Mouse (Mus musculus) left cerebral cortex, adult 11 months (tissue): Measurements from ENCODE around the gene Cd101.

Experiments used
- DNase-seq: peaks from one replicate; pipeline ENCODE4 v3.0.0; 2022; ENCODE audit warnings: low spot score

Gene Cd101

DNA sequence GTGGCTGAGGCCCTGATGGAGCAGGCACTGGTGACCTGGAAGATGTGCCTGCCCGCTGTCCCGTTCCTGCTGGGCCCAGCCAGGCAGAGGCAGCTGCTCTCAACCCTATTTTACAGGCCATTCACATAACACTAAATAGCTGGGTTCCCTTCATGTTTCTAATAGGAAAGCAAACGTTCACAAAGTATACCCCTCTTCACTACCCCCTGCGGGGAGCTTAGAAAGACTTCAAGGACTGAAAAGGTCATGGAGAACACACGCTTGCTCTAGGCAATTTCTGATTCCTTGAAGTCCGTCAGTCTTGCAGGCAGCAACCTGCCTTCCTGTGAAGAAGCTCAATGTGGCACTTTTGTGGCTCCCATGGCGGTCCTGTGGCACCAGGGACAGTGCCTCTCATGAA lies 12.6 kb upstream of the Cd101 start:
- DNase-seq = no peak

DNA sequence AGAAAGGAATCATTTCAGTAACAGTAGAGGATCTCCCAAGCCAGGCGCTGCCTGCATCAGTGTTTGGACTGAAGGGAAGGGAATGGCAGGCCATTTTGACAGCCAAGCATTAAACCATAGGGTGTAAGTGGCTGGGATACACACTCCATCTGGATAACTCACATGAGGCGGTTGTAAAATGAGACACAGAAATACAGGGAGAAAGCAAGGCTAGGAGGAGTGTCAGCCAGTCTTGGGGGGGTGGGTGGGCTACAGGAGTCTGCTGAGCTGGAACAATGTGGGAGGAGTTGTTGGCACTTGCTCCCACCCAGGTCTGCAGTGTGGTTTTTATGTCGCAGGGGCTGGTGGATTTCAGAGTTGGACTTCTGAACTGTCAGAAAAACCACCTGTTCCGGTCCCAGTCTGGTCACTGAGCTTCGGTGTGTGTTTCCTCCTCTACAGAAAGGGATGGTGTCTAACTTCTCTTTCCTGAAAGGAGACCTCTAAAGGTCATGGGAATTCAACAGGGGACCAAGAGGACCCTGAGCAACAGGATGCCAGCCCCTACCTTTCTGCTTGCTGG lies 8.7 kb upstream of the Cd101 start:
- DNase-seq = no peak

DNA sequence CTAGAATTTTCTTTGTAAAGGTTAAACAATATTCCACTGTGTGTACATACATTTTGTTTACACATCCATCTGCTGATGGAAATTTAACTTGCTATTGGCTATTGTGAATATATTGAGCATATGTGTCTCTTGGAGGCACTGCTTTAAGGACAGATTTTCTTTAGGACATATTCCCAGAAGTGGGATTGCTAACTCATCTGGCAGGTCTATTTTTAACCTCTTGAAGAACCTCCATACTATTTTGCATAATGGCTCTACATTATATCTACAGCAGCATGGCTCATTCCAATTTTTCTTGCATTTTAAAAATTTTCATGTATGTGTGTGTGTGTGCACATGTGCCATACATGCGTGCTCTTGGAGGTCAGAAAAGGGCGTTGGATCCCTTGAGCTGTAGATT lies 6.6 kb upstream of the Cd101 start:
- no peak for DNase-seq

DNA sequence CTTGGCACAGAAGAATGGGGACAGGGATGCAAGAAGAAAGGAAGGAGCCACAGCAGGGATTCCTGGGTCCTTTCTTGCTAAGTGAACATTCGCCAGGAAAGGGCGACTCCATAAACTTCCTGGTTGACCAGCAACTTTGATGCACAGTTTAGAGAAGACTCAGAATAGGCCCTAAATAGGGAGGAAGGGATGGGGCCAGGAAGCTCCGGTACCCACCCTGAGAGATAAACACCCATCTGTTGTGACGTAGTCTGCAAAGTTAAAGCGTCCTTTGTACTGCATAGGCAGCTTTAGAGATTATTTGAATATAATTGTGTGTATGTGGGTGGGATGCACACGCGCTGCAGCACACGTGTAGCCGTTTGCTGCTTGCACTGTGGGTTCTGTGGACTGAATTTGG lies 5.2 kb upstream of the Cd101 start:
- DNase-seq = no peak

DNA sequence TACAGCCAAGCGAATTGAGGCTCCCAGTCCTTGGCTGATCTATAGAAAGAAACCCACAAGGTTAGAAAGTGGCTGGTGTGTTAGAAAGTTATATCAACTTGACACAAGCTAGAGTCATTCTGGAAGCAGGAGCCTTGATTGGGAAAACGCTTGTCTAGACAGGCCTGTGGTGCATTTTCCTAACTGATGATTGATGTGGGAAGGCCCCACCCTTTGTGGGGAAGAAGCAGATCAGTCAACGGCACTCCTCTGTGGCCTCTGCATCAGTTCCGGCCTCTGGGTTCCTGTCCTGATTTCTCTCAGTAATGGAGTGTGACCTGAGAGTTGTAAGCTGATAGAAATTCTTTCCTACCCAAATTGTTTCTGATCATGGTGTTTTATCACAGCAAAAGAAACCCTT lies 4.3 kb upstream of the Cd101 start:
- no peak for DNase-seq

DNA sequence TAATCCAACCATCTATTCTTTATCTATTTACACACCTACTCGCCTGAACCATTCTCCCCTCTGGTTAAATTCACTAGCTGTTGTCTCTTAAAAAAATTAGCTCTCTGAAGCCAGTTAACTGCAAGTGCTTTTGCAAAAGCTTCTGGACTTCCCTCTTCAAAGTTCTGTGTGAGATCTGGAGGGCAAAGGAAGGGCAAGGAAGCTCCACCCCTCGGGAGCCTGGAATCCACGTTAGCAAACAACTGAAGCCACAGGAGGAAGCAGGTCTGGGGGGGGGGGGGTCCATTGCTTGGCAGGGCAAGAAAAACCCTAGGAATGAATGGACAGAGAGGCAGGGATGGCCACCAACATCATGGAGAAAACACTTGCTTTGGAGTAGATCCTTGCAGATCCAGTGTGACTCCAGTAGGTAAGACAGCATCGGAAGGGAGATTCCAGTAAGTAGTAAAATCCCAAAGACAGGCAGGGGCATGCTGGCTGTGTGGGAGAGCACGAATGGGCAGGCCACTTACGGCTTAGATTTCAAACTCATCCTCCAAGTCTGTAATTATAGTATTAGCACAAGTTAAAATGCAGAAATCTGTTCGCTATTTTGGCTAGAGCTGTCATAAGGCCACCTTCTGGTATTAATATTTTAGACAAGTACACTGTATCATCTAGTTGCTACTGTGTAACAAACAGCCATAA lies 2.2 kb upstream of the Cd101 start:
- no peak for DNase-seq

DNA sequence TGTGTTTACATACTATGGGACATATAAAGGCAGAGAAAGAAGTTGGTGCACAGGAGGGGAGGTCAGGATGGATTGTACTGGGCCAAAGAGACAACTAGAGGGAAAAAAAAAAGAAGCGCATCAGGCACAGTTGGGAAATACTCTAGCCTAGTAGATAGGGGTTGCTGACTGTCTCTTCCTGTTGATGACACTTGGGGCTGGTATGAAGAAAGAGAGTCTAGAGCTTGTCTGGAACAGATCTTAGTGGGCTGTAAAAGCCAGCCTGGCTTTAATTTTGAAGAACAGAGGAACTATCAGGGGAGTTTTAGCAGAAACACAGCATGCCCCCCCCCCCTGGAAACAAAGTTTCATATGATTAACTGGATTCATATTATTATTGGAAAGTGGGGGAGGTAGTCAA lies 1.3 kb upstream of the Cd101 start:
- no peak for DNase-seq

DNA sequence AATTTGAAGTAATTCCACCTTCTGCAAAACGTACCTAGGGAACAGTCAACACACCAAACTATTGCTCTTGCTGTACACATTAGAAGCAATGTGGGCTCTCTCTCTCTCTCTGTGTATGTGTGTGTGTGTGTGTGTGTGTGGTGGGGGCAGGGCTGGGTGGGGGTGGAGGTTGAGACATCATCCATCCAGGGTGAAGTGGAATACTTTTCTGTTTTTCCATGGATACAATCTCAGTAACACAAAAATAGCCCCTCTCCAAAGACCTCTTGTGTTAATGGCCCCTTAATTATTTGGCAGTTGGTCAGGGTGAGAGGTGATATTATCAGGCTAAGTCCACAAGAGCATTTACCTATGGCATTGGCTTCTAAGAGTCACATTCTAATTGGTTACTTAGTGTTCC lies 2.6 kb downstream of the Cd101 start:
- DNase-seq = no peak

DNA sequence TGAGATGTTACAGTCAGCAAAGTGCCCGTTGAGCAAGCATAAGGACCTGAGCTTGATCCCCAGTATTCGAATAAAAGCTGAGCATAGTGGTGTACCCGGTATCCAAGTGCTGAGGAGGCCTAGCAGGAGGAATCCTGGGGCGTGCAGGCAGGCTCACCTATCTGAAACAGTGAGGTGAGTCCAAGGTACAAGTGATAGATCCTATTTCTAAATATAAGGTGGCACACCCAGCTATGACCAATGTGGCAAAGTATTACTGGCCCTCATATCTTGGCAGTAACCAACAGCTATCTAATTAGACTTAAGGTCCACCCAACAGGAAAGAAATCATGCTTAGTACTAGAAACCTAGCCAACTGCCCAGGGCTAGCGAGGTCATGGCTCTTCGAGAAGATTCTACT lies 6.4 kb downstream of the Cd101 start:
- no peak for DNase-seq

DNA sequence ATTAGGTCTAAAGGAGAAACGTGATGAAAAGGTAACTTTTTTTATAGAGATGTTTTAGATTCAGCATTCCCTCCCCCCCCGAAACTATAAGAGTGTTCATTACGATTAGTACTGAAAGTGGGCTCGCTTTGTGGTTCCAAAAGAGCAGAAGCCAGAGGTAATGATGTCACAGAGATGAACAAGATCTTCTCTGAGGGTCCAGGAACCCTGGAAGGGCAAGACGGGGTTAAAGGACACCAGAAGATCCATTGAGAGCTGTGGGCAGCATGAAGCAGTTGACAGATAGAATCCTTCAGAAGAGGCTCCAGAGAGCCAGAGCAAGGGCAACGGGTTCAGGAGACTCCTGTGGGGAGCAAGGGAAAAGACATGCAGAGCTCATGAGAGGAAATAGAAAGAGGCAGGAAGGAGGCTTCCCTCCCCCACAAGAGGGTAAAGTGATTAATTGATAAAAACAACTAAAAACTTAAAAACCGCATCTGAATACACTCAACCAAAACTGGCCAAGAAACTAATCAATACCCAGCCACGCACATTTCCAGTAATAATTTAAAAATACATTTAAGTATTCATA lies 7.8 kb downstream of the Cd101 start:
- no peak for DNase-seq

DNA sequence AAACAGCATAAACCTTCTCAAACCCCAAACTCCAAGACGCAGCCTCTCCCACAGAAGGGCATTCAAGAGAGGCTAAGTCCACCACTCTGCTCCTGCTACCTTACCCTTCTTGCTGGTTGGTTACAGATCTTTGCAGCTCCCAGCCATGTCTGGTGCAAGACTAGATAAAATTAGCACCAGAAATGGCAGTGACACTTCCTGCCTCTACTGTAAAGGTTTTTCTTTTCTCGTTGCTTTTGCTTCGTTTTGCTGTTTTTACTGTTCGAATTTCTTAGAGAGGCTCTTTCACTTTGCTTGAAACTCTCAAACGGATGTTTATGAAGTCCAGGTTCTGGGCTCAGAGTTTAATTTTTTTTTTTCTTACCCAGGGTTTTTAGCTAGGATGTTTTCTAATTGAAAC lies 8.3 kb downstream of the Cd101 start:
- no peak for DNase-seq

DNA sequence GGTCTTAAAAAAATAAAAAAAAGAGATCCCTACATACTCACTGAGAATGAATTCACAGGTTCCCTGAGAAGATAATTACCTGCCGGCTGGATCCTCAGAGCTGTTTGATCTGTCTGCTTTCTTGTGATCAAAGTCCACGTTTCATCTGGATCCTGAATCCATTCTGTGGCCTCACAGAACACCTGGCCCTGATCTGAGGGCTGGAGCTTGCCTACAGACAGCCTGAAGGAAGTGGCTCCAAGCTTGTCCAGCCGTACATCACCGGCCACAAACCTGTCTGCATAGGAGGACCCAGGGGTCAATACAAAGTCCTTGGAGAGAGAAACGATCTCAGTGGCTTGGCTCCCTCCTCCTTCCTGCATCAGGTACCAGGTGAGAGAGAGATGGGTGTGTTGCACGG lies 10.9 kb downstream of the Cd101 start:
- no peak for DNase-seq

DNA sequence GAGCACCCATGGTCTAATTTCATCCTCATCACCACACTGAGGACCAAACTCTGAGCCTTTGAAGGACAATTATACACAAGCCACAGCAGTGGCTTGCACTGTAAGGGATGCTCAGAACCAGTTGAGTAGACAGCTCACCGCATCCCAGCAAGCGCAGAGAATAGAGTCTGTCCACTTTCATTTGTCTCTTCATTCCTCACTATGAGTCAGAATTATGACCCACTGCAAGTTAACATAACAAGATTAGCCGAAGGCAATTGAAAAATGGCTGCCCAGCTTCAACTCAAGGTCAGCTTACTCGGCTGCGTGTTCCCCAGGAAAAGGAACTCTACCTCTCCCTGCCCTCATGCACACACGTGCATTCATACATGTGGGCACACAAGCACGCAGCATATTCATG lies 13.3 kb downstream of the Cd101 start:
- DNase-seq = no peak

DNA sequence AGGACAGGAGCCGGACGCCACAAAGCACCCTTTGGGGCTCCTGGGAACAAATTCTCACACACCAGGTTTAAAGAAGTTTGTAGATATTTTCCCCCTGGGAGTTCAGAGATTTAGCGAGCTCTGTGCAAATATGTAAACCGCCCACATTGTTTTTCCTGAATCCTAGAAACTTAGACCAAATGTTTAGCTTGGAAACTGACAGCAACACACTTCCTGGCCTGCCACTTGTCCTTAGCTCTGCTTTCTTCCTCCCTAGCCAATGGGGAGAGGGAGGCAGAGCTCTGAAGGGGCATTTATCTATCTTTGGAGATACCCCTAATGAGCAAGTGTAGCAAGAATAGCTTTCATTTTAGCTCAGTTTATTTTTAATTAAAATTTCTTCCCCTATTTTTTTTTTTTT lies 14.1 kb downstream of the Cd101 start:
- DNase-seq = no peak

DNA sequence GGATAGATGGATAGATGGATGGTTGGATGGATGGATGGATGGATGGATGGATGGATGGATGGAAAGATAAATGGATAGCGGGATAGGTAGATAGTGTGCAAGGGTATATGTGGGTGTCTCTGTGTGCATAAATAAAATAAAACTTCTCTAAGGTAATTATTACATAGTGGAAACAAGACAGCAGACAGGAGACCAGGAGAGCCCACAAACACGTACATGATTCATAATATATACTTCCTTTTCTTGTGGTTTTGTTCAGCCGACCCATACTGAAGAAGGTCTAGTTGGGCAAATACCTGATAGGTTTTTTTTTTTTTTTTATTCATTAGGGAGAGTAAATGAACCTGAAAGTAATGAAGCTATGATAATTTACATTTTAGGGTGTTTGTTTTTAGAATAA lies 15.8 kb downstream of the Cd101 start:
- no peak for DNase-seq

DNA sequence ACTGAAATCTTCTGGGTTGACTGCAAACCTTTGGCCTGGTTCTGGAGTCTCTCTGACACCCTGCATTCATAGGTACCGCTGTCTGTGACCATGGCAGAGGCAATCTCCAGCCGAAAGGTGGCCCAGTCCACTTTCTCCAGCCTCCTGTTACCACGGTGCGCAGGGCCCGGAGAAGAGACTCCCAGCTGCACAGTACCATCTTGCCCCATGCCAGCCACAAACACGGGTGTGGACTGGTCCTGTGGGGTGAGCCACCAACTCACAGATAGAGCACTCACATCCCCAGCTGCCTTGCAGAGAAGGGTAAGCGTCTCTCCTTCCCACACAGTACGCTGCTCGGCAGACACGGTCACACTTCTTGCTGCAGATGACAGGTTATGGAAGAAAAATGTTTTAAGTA lies 16.4 kb downstream of the Cd101 start:
- DNase-seq = no peak

DNA sequence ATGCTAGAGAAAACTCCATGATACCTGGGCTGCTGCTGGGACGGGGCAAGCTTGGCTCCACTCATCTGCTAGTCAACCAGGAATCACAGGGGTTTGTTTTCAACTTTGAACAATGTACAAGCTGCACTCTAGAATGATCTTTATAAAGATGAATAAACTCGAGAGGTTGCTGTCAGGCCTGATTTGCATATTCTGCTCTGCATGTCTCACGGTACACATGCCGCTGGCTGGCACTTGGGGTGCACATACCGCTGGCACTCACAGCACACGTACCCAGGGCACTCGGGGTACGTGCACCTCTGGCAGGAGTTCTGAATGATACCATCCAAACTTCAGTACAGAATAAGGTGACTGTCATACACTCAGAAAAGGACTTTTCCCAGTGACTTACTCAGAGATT lies 16.8 kb downstream of the Cd101 start:
- DNase-seq = no peak

DNA sequence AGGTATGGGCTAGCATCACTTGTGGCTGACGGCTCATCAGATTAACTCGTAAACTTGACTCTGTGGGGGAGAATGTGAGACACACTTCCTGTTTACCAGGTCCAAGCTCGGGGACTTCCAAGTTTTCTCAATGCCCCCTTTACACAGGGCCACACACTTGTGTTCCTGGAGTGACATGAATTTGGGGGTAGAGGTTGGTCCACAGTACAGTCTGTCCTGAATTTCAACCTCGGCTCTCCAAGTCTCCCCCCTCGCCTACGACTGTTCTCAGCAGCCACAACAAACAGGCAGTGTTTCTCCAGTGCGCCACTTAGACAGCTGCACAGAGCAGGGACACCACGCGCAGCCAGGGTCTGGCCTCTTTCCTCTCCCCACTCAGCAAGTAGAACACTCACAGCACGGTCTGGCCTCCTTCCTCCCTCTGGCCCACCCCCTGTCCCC lies 17.2 kb downstream of the Cd101 start:
- no peak for DNase-seq

DNA sequence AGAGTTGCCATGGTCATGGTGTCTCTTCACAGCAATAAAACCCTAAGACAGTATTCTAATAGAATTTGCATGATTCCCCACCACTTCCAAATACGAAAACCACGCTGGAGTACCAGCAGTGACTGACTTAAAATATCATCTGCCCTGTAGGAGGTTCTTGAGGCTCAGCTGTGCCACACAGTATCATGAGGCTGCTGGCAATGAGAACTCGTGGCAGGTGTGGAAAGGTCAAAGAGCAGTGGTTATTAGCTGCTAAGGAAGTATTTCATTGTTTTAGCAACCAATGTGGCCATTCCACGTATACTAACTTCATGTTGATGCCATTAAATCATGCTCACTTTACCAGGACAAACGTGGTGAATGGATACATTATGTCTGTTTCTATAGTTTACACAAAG lies 18.2 kb downstream of the Cd101 start:
- no peak for DNase-seq

DNA sequence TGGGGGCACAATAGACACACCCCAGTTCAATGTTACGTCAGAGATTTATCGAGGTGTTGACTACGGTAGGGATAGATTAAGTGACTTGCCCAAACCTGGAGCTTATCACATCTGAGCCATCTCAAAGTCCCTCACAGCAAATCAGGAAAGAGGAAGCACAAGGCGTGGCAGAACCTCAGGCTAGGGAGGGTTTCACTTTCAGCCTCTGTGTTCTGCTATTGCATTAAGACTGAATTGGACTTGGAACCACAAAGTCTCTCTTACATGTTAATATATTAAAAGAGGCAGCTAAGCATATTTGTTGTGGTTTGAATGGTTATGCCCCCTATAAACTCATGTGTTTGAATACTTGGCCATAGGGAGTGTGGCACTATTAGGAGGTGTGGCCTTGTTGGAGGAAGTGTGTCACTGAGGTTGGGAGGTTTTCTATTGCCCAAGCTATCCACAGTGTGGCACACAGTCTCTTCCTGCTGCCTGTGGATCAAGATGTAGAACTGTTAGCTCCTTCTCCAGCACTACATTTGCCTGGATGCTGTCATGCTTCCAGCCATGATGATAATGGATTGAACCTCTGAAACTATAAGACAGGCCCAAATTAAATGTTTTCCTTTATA lies 18.7 kb downstream of the Cd101 start:
- DNase-seq = no peak

DNA sequence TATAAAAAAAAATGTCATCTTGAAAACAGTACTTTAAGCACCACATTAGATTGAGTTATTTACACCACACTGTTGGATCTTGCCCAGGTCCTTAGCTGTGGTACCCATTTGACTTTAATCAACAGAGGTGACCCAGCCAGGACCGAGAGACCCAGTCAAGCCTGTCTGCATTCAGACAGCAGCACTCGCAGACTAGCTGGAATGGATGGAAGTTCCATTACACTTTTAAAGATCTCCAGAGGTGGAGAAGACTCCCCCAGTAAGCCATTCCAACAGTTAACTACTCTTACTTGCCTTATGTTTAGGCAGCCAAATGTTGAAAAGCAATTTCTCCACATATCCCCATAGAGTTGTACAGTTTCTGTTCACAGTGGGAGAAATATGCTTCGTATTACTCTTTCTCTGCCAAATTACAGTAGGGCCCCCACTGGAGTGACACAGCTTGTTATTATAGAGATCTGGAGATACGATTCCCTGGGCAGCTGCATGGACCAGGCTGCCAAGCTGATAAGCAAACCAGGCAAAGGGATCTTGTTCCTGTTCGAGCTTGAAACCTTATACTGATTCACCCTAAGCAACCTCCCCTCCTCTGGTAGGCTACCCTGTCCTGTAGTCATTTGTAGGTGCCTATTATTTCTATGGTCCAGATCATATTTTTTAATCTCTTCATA lies 22.1 kb downstream of the Cd101 start:
- no peak for DNase-seq

DNA sequence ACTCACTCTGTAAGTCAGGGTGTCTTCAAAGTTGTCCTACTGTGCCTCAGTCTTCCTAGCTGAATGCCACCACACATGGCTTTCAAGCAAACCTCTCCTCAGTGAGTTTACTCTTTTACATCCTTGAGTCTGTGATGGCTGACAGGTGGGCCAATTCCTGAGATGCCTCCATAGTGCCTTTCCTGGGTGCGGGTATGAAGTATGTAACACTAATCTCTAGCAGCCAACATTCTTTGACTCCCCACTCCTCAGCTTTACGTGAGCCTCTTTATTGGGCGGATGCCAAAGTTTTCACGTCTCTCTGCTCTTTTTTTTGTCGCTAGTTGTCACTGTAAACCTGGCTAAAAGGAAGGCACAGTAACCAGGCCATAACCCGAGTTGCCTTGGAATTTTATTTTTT lies 24.0 kb downstream of the Cd101 start:
- no peak for DNase-seq
